Mouse (Mus musculus): ENCODE measurements around the gene Focad. TPM values are rescaled to one million over a fixed set of nuclear protein-coding genes. Genes with fewer than 3 reads are reported as not detected.

Gene Focad
- polyA plus RNA-seq, 1 experiment from 2014 or later: 14.6 TPM

DNA sequence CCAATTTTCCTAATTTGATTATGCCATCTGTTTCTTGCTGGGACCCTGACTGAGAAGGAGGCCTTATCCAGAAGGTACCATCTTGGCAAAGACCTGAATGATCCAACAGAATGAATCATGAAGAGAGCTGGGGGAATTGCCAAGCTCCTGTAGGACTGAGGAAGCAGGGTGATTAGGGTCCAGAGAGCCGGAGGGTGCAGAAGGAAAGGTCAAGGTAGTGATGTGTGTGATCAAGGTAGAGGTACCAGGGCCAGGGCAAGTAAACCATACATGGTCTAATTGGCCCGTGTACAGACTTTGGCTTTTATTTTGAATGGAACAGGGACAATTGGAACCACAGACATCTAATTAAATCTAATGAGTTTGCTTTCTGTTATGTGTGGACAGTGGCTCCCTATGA is 4.1 kb upstream of the Focad start:
- H3K27me3 ChIP-seq (ENCODE audit: control insufficient read depth, insufficient read depth, low read length): no peaks in the 10 kb centered on the region
- H3K4me3 ChIP-seq (ENCODE audit: low read depth, low read length): no peak overlapping the region
- no peaks in the 10 kb centered on the region for H3K36me3 ChIP-seq (ENCODE audit: control insufficient read depth, insufficient read depth, low read length)
- no peaks in the 10 kb centered on the region for H3K9me3 ChIP-seq (ENCODE audit: control insufficient read depth, low read length)
- 83% methylated on average over 2 of the region's 2 CpGs for WGBS
- ATAC-seq (ENCODE audit: low FRiP score): no peak
- no peak overlapping the region for H3K27ac ChIP-seq (ENCODE audit: low read depth, low read length)
- H3K4me2 ChIP-seq (replicated peaks; ENCODE audit: low read depth, low read length): no peak overlapping the region
- DNase-seq (ENCODE audit: low spot score): no peak
- no peak overlapping the region for H3K9ac ChIP-seq (ENCODE audit: low read depth, low read length)
- no peaks in the 10 kb centered on the region for H3K4me1 ChIP-seq (replicated peaks; ENCODE audit: control insufficient read depth, insufficient read depth, low read length)

DNA sequence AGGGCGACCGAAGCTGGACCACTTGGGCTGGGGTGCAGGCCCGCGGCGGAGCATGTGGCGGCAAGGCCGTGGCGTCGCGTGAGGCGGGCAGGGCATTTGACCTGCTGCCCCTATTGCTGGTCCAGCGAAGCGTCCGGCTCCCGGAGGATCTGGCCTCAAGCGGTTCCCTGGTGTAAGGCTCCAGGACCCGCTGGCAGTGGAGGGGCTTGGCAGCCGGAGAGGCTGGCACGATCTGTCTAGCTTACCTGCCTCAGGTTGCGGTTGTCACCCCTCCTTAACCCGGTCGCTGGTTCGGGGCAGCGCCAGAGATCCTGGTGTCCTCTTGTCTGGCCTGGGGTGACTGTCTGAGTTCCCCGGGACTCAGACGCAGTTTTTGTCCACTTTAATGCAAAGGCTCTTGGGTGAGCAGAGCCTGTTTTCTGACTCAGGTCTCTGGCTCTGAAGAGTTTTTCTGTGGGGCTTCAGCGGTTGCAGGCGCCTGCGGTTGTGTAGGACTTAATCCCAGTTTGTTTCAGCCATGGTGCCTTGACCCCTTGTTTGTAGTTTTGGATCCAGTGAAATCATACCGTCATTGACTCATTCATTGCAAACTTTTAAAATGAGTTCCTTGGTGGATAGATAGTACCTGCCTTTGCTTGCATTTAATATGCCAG is 465 bp downstream of the Focad start:
- no peaks in the 10 kb centered on the region for H3K9me3 ChIP-seq (ENCODE audit: control insufficient read depth, low read length)
- peak overlapping the region; percentile 92 for H3K4me2 ChIP-seq (replicated peaks; ENCODE audit: low read depth, low read length)
- DNase-seq (ENCODE audit: low spot score) (no peak), ATAC-seq (ENCODE audit: low FRiP score) (peak; percentile 81; the same call in 1 of the 2 replicates)
- H3K4me3 ChIP-seq (ENCODE audit: low read depth, low read length): peak overlapping the region; percentile 71
- H3K36me3 ChIP-seq (ENCODE audit: control insufficient read depth, insufficient read depth, low read length): no peaks in the 10 kb centered on the region
- H3K4me1 ChIP-seq (replicated peaks; ENCODE audit: control insufficient read depth, insufficient read depth, low read length): no peaks in the 10 kb centered on the region
- under 1% methylated on average over 30 of the region's 30 CpGs for WGBS
- no peaks in the 10 kb centered on the region for H3K27me3 ChIP-seq (ENCODE audit: control insufficient read depth, insufficient read depth, low read length)
- H3K27ac ChIP-seq (ENCODE audit: low read depth, low read length): 0 out of 2 replicates have a peak overlapping the region, but pooled peaks have one; percentile 24
- H3K9ac ChIP-seq (ENCODE audit: low read depth, low read length): peak overlapping the region; percentile 73

DNA sequence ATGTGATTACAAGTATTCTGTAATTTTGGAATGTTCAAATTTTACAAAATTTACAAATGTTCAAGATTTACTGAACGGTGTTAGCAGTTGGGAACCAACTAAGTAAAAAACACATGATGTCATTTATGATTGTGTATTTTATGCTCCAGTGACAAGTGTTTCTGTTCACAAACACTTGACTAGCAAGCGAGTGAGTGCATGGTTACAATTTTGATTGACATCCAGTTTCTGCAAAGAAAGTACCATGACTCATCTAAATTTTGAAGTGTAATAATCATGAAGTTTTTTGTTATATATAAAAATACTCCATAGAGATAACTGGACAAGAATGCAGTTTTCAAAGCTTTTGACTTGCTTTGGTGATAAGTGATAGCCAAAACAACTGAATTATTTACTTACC is 1.3 kb downstream of the Focad start:
- Histone ChIP-seq H3K27me3 (ENCODE audit: control insufficient read depth, insufficient read depth, low read length) (no peaks in the 10 kb centered on the region), H3K27ac (ENCODE audit: low read depth, low read length) (no peak overlapping the region), H3K4me3 (ENCODE audit: low read depth, low read length) (no peak overlapping the region), H3K4me2 (replicated peaks; ENCODE audit: low read depth, low read length) (no peak overlapping the region), H3K4me1 (replicated peaks; ENCODE audit: control insufficient read depth, insufficient read depth, low read length) (no peaks in the 10 kb centered on the region), H3K9me3 (ENCODE audit: control insufficient read depth, low read length) (no peaks in the 10 kb centered on the region), H3K36me3 (ENCODE audit: control insufficient read depth, insufficient read depth, low read length) (no peaks in the 10 kb centered on the region), H3K9ac (ENCODE audit: low read depth, low read length) (no peak overlapping the region)
- DNase-seq (ENCODE audit: low spot score): peak; percentile 7
- 79% methylated on average over 2 of the region's 2 CpGs for WGBS
- ATAC-seq (ENCODE audit: low FRiP score): no peak

DNA sequence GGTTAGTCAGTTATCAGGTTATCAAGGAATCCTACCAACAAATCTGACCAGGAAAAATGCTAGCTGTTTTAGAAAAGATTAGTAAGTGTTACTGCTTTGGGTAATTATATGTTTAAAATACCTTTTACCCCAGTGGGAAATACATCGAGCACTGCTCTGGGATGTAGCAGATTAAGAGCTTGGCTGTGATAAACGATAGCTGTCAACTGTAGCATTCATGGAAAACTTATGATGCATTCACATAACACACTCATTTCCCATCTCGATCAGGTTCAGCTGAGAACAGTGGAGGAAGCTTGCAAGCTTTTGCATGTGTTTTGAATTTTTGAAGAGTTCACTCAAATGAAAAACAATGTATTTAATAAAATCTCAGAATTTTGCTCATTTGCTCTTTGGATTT is 14.2 kb downstream of the Focad start:
- Histone ChIP-seq H3K4me3 (ENCODE audit: low read depth, low read length) (no peak overlapping the region), H3K27me3 (ENCODE audit: control insufficient read depth, insufficient read depth, low read length) (no peaks in the 10 kb centered on the region), H3K4me1 (replicated peaks; ENCODE audit: control insufficient read depth, insufficient read depth, low read length) (no peaks in the 10 kb centered on the region), H3K4me2 (replicated peaks; ENCODE audit: low read depth, low read length) (no peak overlapping the region), H3K9me3 (ENCODE audit: control insufficient read depth, low read length) (no peaks in the 10 kb centered on the region), H3K36me3 (ENCODE audit: control insufficient read depth, insufficient read depth, low read length) (no peaks in the 10 kb centered on the region), H3K9ac (ENCODE audit: low read depth, low read length) (no peak overlapping the region), H3K27ac (ENCODE audit: low read depth, low read length) (no peak overlapping the region)
- ATAC-seq (ENCODE audit: low FRiP score) (no peak), DNase-seq (ENCODE audit: low spot score) (no peak)
- 70% methylated on average over 3 of the region's 3 CpGs for WGBS

GRCm38 (mm10) chr4:88117331-88117730 is 22.9 kb downstream of the Focad start:
- 81% methylated on average over 3 of the region's 3 CpGs for WGBS
- no peak for ATAC-seq (ENCODE audit: low FRiP score)
- H3K9me3 ChIP-seq (ENCODE audit: control insufficient read depth, low read length): no peaks in the 10 kb centered on the region

DNA sequence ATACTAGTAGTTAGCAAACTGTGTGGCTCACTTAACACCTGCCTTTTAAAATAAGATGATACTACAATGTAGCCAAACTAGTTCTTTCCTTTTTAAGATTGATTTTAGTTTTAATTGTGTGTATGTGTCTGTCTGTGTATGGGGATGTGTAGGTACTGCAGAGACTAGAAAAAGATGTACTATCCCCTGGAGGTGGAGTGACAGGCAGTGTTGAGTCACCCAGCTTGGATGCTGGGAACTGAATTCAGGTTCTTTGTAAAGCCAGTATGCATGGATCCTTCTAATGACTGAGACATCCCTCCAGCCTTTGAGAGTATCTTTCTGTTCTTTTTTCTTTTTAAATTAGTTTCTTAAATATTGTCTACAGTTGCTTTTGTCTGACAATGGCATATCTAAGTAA is 23.5 kb downstream of the Focad start:
- Histone ChIP-seq H3K4me1 (replicated peaks; ENCODE audit: control insufficient read depth, insufficient read depth, low read length) (no peaks in the 10 kb centered on the region), H3K27ac (ENCODE audit: low read depth, low read length) (no peak overlapping the region), H3K4me2 (replicated peaks; ENCODE audit: low read depth, low read length) (no peak overlapping the region), H3K4me3 (ENCODE audit: low read depth, low read length) (no peak overlapping the region), H3K27me3 (ENCODE audit: control insufficient read depth, insufficient read depth, low read length) (no peaks in the 10 kb centered on the region), H3K36me3 (ENCODE audit: control insufficient read depth, insufficient read depth, low read length) (no peaks in the 10 kb centered on the region), H3K9ac (ENCODE audit: low read depth, low read length) (no peak overlapping the region), H3K9me3 (ENCODE audit: control insufficient read depth, low read length) (no peaks in the 10 kb centered on the region)
- ATAC-seq (ENCODE audit: low FRiP score): no peak
- DNase-seq (ENCODE audit: low spot score): no peak

More at GRCm38 (mm10) chr4:88117331-88117730, 22.9 kb downstream of the Focad start:
- Histone ChIP-seq H3K4me3 (ENCODE audit: low read depth, low read length) (no peak overlapping the region), H3K27ac (ENCODE audit: low read depth, low read length) (no peak overlapping the region), H3K27me3 (ENCODE audit: control insufficient read depth, insufficient read depth, low read length) (no peaks in the 10 kb centered on the region), H3K36me3 (ENCODE audit: control insufficient read depth, insufficient read depth, low read length) (no peaks in the 10 kb centered on the region), H3K4me2 (replicated peaks; ENCODE audit: low read depth, low read length) (no peak overlapping the region), H3K9ac (ENCODE audit: low read depth, low read length) (no peak overlapping the region), H3K4me1 (replicated peaks; ENCODE audit: control insufficient read depth, insufficient read depth, low read length) (no peaks in the 10 kb centered on the region)
- no peak for DNase-seq (ENCODE audit: low spot score)

GRCm38 (mm10) chr4:88118750-88119395 is 24.4 kb downstream of the Focad start:
- H3K4me1 ChIP-seq (replicated peaks; ENCODE audit: control insufficient read depth, insufficient read depth, low read length): no peaks in the 10 kb centered on the region
- DNase-seq (ENCODE audit: low spot score): no peak
- no peak overlapping the region for H3K27ac ChIP-seq (ENCODE audit: low read depth, low read length)
- H3K4me3 ChIP-seq (ENCODE audit: low read depth, low read length): no peak overlapping the region
- no peak overlapping the region for H3K9ac ChIP-seq (ENCODE audit: low read depth, low read length)
- no peaks in the 10 kb centered on the region for H3K27me3 ChIP-seq (ENCODE audit: control insufficient read depth, insufficient read depth, low read length)
- H3K36me3 ChIP-seq (ENCODE audit: control insufficient read depth, insufficient read depth, low read length): no peaks in the 10 kb centered on the region
- H3K9me3 ChIP-seq (ENCODE audit: control insufficient read depth, low read length): no peaks in the 10 kb centered on the region
- 80% methylated on average over 5 of the region's 5 CpGs for WGBS
- H3K4me2 ChIP-seq (replicated peaks; ENCODE audit: low read depth, low read length): no peak overlapping the region
- no peak for ATAC-seq (ENCODE audit: low FRiP score)

- H3K4me3 ChIP-seq (ENCODE audit: low read depth, low read length): no peak overlapping the region
- H3K27ac ChIP-seq (ENCODE audit: low read depth, low read length): no peak overlapping the region
- ATAC-seq (ENCODE audit: low FRiP score): no peak
- no peak overlapping the region for H3K9ac ChIP-seq (ENCODE audit: low read depth, low read length)
- H3K4me2 ChIP-seq (replicated peaks; ENCODE audit: low read depth, low read length): no peak overlapping the region
- no peak for DNase-seq (ENCODE audit: low spot score)
- no peaks in the 10 kb centered on the region for H3K27me3 ChIP-seq (ENCODE audit: control insufficient read depth, insufficient read depth, low read length)
- no peaks in the 10 kb centered on the region for H3K4me1 ChIP-seq (replicated peaks; ENCODE audit: control insufficient read depth, insufficient read depth, low read length)
- H3K9me3 ChIP-seq (ENCODE audit: control insufficient read depth, low read length): no peaks in the 10 kb centered on the region
- H3K36me3 ChIP-seq (ENCODE audit: control insufficient read depth, insufficient read depth, low read length): no peaks in the 10 kb centered on the region
Observed at GRCm38 (mm10) chr4:88120091-88120490, 25.7 kb downstream of the Focad start.

DNA sequence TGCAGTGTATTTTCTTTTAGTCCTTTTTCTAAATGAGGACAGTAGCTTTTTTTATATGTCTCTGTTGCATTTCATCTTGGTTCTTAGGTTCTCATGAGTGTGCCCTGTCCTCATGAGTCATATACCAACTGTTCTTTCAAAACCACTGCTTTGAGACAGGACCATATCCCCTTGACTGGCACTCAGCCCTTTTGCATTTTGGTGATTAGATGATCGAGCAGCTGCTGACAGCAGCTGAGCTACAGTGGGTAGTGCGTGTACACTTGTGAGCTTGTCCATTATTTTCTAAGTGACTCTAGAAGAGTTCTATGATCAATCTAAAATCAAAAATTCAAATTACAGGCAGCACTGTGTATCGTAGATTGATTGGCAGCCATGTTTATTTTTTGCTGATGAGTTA is 28.0 kb downstream of the Focad start:
- H3K36me3 ChIP-seq (ENCODE audit: control insufficient read depth, insufficient read depth, low read length): no peaks in the 10 kb centered on the region
- ATAC-seq (ENCODE audit: low FRiP score) (no peak), DNase-seq (ENCODE audit: low spot score) (no peak)
- H3K4me3 ChIP-seq (ENCODE audit: low read depth, low read length): no peak overlapping the region
- no peaks in the 10 kb centered on the region for H3K27me3 ChIP-seq (ENCODE audit: control insufficient read depth, insufficient read depth, low read length)
- H3K4me2 ChIP-seq (replicated peaks; ENCODE audit: low read depth, low read length): no peak overlapping the region
- no peak overlapping the region for H3K27ac ChIP-seq (ENCODE audit: low read depth, low read length)
- no peak overlapping the region for H3K9ac ChIP-seq (ENCODE audit: low read depth, low read length)
- 90% methylated on average over 3 of the region's 3 CpGs for WGBS
- no peaks in the 10 kb centered on the region for H3K9me3 ChIP-seq (ENCODE audit: control insufficient read depth, low read length)
- H3K4me1 ChIP-seq (replicated peaks; ENCODE audit: control insufficient read depth, insufficient read depth, low read length): no peaks in the 10 kb centered on the region

Data from hindbrain, embryonic 11.5 days (tissue).